Mouse (Mus musculus) CH12.LX (cell line): ENCODE results near the gene Gad1. TPM values are rescaled to one million over a fixed set of nuclear protein-coding genes. Genes with fewer than 3 reads are reported as not detected.

ENCODE experiments used
- DNase-seq: peaks from one replicate; pipeline ENCODE4 v3.0.0-alpha.2; 2013; ENCODE audit errors: extremely low read depth
- H3K27ac ChIP-seq: 2 replicates; pipeline ENCODE4 v1.5.1; 2012; ENCODE audit warnings: low read depth, mild to moderate bottlenecking, control low read depth, moderate library complexity; ENCODE audit not compliant: insufficient read depth
- H3K27me3 ChIP-seq: replicated peaks from 2 replicates; pipeline ENCODE3; 2012; ENCODE audit warnings: inconsistent platforms
- H3K36me3 ChIP-seq, 2 experiments: replicated peaks in 1 of 2; 2 replicates each; pipeline versions ENCODE3 to v1.6.1; 2012; ENCODE audit warnings: inconsistent platforms in 1 of 2, low read length in 1 of 2, mild to moderate bottlenecking in 1 of 2, mixed read lengths in 1 of 2, moderate library complexity in 1 of 2; ENCODE audit not compliant: control insufficient read depth in 1 of 2, insufficient read depth in 1 of 2
- H3K4me1 ChIP-seq, 2 experiments: 2 replicates each; pipeline ENCODE4 v1.6.1; 2012; ENCODE audit warnings: inconsistent platforms in 1 of 2, moderate library complexity in 1 of 2; ENCODE audit not compliant: insufficient read depth in 2 of 2, control insufficient read depth in 1 of 2
- H3K4me2 ChIP-seq: 2 replicates; pipeline ENCODE4 v1.6.1; 2012; ENCODE audit warnings: low read depth, mild to moderate bottlenecking, control low read depth; ENCODE audit not compliant: poor library complexity, insufficient read depth, severe bottlenecking
- H3K4me3 ChIP-seq, 3 experiments: fragments of 150-350 bp in 1 of 3; sonication (generic) in 1 of 3; replicated peaks in 1 of 3; 2 replicates each; pipeline versions ENCODE3 to v1.5.1; 2011 to 2012; ENCODE audit warnings: low read depth in 2 of 3, low read length in 2 of 3, mild to moderate bottlenecking in 2 of 3, moderate library complexity in 2 of 3, control low read depth in 1 of 3, improper control_type of control experiment in 1 of 3, inconsistent platforms in 1 of 3, mixed read lengths in 1 of 3; ENCODE audit not compliant: poor library complexity in 1 of 3
- H3K79me2 ChIP-seq: replicated peaks from 2 replicates; pipeline ENCODE4 v1.6.1; 2012; ENCODE audit warnings: mild to moderate bottlenecking, moderate library complexity; ENCODE audit not compliant: control insufficient read depth, poor library complexity, insufficient read depth, severe bottlenecking; ENCODE audit errors: extremely low read depth
- H3K9ac ChIP-seq: 2 replicates; pipeline ENCODE4 v1.6.1; 2012; ENCODE audit warnings: low read depth, mild to moderate bottlenecking, control low read depth, moderate library complexity; ENCODE audit not compliant: insufficient read depth
- H3K9me3 ChIP-seq: replicated peaks from 2 replicates; pipeline ENCODE3; 2012; ENCODE audit warnings: low read length, inconsistent platforms, mixed read lengths
- BHLHE40 ChIP-seq: IDR thresholded peaks from 2 replicates; pipeline ENCODE4 v1.6.1; 2011; ENCODE audit warnings: mild to moderate bottlenecking, low read depth, low read length, improper control_type of control experiment
- CHD2 ChIP-seq: IDR thresholded peaks from 2 replicates; pipeline ENCODE4 v1.6.1; 2011; ENCODE audit warnings: low read length, improper control_type of control experiment
- CTCF ChIP-seq, 2 experiments: IDR thresholded peaks in 1 of 2; conservative IDR thresholded peaks in 1 of 2; 2 replicates each; pipeline ENCODE4 v1.5.1; 2011 to 2012; ENCODE audit warnings: low read depth in 2 of 2, low read length in 2 of 2, improper control_type of control experiment in 1 of 2, inconsistent platforms in 1 of 2, mild to moderate bottlenecking in 1 of 2, moderate library complexity in 1 of 2
- ELF1 ChIP-seq: IDR thresholded peaks from 2 replicates; pipeline ENCODE4 v1.6.1; 2014; ENCODE audit warnings: low read depth, mild to moderate bottlenecking, inconsistent platforms, low read length, improper control_type of control experiment
- EP300 ChIP-seq: IDR thresholded peaks from 2 replicates; pipeline ENCODE4 v1.6.1; 2011; ENCODE audit warnings: low read length, improper control_type of control experiment
- ETS1 ChIP-seq: conservative IDR thresholded peaks from 2 replicates; pipeline ENCODE4 v1.6.1; 2012; ENCODE audit warnings: low read depth, mild to moderate bottlenecking, inconsistent platforms, low read length, improper control_type of control experiment, moderate library complexity
- MAZ ChIP-seq: IDR thresholded peaks from 2 replicates; pipeline ENCODE4 v1.6.1; 2012; ENCODE audit warnings: low read depth, mild to moderate bottlenecking, inconsistent platforms, low read length, improper control_type of control experiment, moderate library complexity
- NRF1 ChIP-seq: IDR thresholded peaks from 2 replicates; pipeline ENCODE4 v1.6.1; 2014; ENCODE audit warnings: low read depth, mild to moderate bottlenecking, inconsistent platforms, low read length, improper control_type of control experiment, moderate library complexity
- RAD21 ChIP-seq: IDR thresholded peaks from 2 replicates; pipeline ENCODE4 v1.6.1; 2011; ENCODE audit warnings: low read depth, mild to moderate bottlenecking, low read length, improper control_type of control experiment, moderate library complexity
- RCOR1 ChIP-seq: conservative IDR thresholded peaks from 2 replicates; pipeline ENCODE4 v1.6.1; 2012; ENCODE audit warnings: low read depth, mild to moderate bottlenecking, inconsistent platforms, low read length, improper control_type of control experiment
- SMC3 ChIP-seq: IDR thresholded peaks from 2 replicates; pipeline ENCODE4 v1.6.1; 2011; ENCODE audit warnings: low read depth, low read length, improper control_type of control experiment
- TBP ChIP-seq: conservative IDR thresholded peaks from 2 replicates; pipeline ENCODE4 v1.6.1; 2011; ENCODE audit warnings: low read depth, low read length, improper control_type of control experiment
- USF2 ChIP-seq: conservative IDR thresholded peaks from 2 replicates; pipeline ENCODE4 v1.6.1; 2011; ENCODE audit warnings: low read depth, low read length, improper control_type of control experiment
- ZKSCAN1 ChIP-seq: IDR thresholded peaks from 2 replicates; pipeline ENCODE4 v1.6.1; 2012; ENCODE audit warnings: low read depth, inconsistent platforms, low read length, improper control_type of control experiment, borderline replicate concordance
- ZMIZ1 ChIP-seq: IDR thresholded peaks from 2 replicates; pipeline ENCODE4 v1.6.1; 2012; ENCODE audit warnings: low read depth, mild to moderate bottlenecking, inconsistent platforms, low read length, improper control_type of control experiment
- dilution Hi-C: fragments of 300-500 bp; cut with MboI; formaldehyde crosslinking; loops from 2 replicates; pipeline ENCODE4 v1.14.3; 2020; ENCODE audit warnings: low sequenced_read_pairs; ENCODE audit not compliant: extremely low pct_unique_long_range_greater_than_20kb, extremely low pct_ligation_motif_present
- in situ Hi-C: fragments of 300-500 bp; cut with MboI; formaldehyde crosslinking; loops from 3 replicates; pipeline ENCODE4 v1.14.3; 2019; ENCODE audit warnings: low sequenced_read_pairs, low pct_ligation_motif_present, low pct_unique_long_range_greater_than_20kb, mixed read lengths
- polyA plus RNA-seq: library from polyadenylated mRNA; unstranded; fragments of >175 nt; gene quantifications from 2 replicates; pipeline ENCODE4 v1.2.1, GENCODE M21; 2012; ENCODE audit warnings: low read depth; ENCODE audit not compliant: insufficient read length
- total RNA-seq, 2 experiments: library from RNA; depleted of rRNA; stranded (reverse); fragments of 300-350 nt in 1 of 2; fragments of >200 nt in 1 of 2; gene quantifications; 2 replicates each; pipeline ENCODE4 v1.2.3; 2012 to 2014

Gad1 gene
- total and polyA plus RNA-seq, 3 experiments: 1.3 to 1.9 (median 1.4) TPM

DNA sequence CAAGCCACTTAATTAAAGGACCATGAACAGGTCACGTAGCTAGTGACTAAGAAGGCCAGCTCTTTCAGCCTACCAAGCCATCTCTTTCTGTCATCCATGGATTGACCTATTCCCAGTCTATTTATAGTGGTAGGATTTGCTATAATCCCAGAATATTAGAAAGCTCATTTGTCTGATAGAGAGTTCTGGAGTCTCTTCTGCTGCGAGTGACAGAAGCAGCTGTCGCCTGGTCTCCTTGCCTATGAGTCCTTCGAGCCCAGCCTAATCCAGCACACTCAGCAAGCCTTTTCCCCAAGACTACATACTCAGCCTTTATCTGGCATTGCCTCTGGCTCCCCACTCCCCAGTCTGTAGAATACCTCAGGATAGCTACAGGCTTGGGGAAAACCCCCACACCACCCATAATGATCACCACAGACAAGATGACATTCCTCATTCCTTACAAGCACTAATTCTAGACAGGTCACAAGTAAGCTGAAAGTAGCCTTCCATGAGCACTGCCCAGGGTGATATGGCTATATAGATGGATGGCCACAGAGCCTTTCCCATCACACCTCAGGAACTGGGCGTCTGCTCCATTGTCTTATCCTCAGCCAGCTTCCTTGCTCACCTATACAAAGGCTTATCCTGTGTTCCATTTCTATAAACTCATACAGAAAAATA lies 81.3 kb downstream of the Gad1 start:
- Histone ChIP-seq H3K4me1 (peaks cover 0 to 19% of the 10 kb centered on the region in 2 experiments; a peak in 2 of 4 replicates), H3K4me3 (no peak overlapping the region), H3K27ac (no peak overlapping the region), H3K4me2 (no peak overlapping the region), H3K9ac (no peak overlapping the region), H3K27me3 (no peaks in the 10 kb centered on the region), H3K36me3 (no peaks in the 10 kb centered on the region), H3K79me2 (no peaks in the 10 kb centered on the region), H3K9me3 (no peaks in the 10 kb centered on the region)
- in situ Hi-C loops (no loop called here), dilution Hi-C loops (no loop called here)
- no peak for DNase-seq
- TF ChIP-seq CHD2: no peak

GRCm38 (mm10) chr2:70640968-70641367 lies 88.1 kb downstream of the Gad1 start:
- Histone ChIP-seq H3K27ac (no peak overlapping the region), H3K36me3 (no peaks in the 10 kb centered on the region), H3K4me1 (no peaks in the 10 kb centered on the region), H3K9me3 (no peaks in the 10 kb centered on the region), H3K27me3 (no peaks in the 10 kb centered on the region), H3K9ac (no peak overlapping the region)
- dilution Hi-C loops: no loop called here
- DNase-seq: no peak
- in situ Hi-C loops: no loop called here
- TF ChIP-seq BHLHE40 (no peak), CTCF (conservative IDR thresholded peaks at IDR 0.05 in 1 of 2, IDR thresholded peaks at IDR 0.05 in 1 of 2; ENCODE audit: low read depth in 2 of 2, low read length in 2 of 2) (peak in 1 of 2 experiments; percentile 43; a peak in 2 of 4 replicates), RAD21 (peak; percentile 15)
- TF ChIP-seq, all 38 proteins: peak for 2
- Histone ChIP-seq H3K79me2 (no peaks in the 10 kb centered on the region), H3K4me2 (no peak overlapping the region), H3K4me3 (no peak overlapping the region)

DNA sequence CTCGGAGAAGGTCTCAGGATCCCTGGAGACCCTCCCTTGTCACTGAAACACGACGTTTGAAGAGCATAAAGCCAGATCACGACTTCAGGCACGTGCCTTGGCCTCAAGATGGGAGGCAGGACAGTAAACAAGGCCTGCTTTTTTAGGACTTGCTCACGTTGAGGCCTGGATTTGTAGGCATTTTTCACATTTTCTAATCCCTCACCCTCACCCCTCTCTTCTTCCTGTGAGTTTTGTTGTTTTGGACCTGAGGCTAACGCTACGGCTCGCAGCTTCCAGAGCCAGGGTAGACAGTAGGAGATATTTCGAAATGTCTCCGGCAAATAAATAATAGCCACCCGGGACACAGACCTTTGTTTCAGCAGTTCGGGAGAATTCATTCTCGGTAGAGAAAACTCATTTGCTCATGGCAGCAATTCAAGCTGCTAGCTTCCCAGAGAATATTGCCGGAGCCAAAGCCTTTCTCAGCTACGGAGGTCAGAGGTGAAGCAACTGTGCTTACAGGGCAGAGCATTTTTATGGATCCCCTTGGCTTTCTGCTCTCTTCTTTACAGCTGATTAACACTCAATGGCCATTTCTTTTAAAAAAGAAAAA lies 90.2 kb downstream of the Gad1 start:
- no peak for DNase-seq
- Histone ChIP-seq H3K9ac (no peak overlapping the region), H3K4me2 (no peak overlapping the region), H3K27ac (no peak overlapping the region), H3K9me3 (no peaks in the 10 kb centered on the region), H3K36me3 (no peaks in the 10 kb centered on the region), H3K79me2 (no peaks in the 10 kb centered on the region), H3K4me3 (no peak overlapping the region), H3K4me1 (no peaks in the 10 kb centered on the region), H3K27me3 (no peaks in the 10 kb centered on the region)
- TF ChIP-seq USF2 (no peak), ELF1 (no peak), ZMIZ1 (no peak), EP300 (no peak), ETS1 (no peak), MAZ (no peak), TBP (no peak), RAD21 (no peak), NRF1 (no peak), SMC3 (no peak), ZKSCAN1 (no peak), BHLHE40 (no peak), RCOR1 (no peak)
- in situ Hi-C loops (no loop called here), dilution Hi-C loops (no loop called here)
